Mouse (Mus musculus) midbrain, embryonic 13.5 days (tissue): ENCODE results near the gene Npas2. TPM values are rescaled to one million over a fixed set of nuclear protein-coding genes. Genes with fewer than 3 reads are reported as not detected.

Experiments used
- ATAC-seq: fragments of 200-750 bp; cut with Nextera tagmentation; 2 replicates; pipeline ENCODE4 v1.8.0; 2017; ENCODE audit warnings: mild to moderate bottlenecking, moderate TSS enrichment, moderate library complexity
- H3K27ac ChIP-seq: fragments of 300-500 bp; sonication (generic); 2 replicates; pipeline ENCODE4 v1.5.1; 2015; ENCODE audit warnings: inconsistent platforms, mild to moderate bottlenecking, moderate library complexity
- H3K27me3 ChIP-seq: fragments of 300-500 bp; sonication (generic); 2 replicates; pipeline ENCODE4 v1.6.1; 2015; ENCODE audit warnings: mild to moderate bottlenecking, inconsistent platforms
- H3K36me3 ChIP-seq: fragments of 300-500 bp; sonication (generic); 2 replicates; pipeline ENCODE4 v1.6.1; 2015; ENCODE audit warnings: mild to moderate bottlenecking, inconsistent platforms
- H3K4me1 ChIP-seq: fragments of 300-500 bp; sonication (generic); replicated peaks from 2 replicates; pipeline ENCODE4 v1.6.1; 2015; ENCODE audit warnings: inconsistent platforms
- H3K4me2 ChIP-seq: fragments of 300-500 bp; sonication (generic); replicated peaks from 2 replicates; pipeline ENCODE4 v1.6.1; 2015; ENCODE audit warnings: moderate library complexity, mild to moderate bottlenecking, inconsistent platforms
- H3K4me3 ChIP-seq: fragments of 300-500 bp; sonication (generic); replicated peaks from 2 replicates; pipeline ENCODE4 v1.5.1; 2015; ENCODE audit warnings: mild to moderate bottlenecking, inconsistent platforms
- H3K9ac ChIP-seq: fragments of 300-500 bp; sonication (generic); replicated peaks from 2 replicates; pipeline ENCODE4 v1.6.1; 2015; ENCODE audit warnings: mild to moderate bottlenecking, inconsistent platforms
- H3K9me3 ChIP-seq: fragments of 300-500 bp; sonication (generic); 2 replicates; pipeline ENCODE4 v1.6.1; 2016; ENCODE audit warnings: mild to moderate bottlenecking, inconsistent platforms
- WGBS: fragments of 180-500 bp; shearing (Covaris S2); methylation state at CpG from one replicate; pipeline ENCODE4 v1.1.7; 2015; 5-methylcytosine and 5-hydroxymethylcytosine counted together
- polyA plus RNA-seq: library from polyadenylated mRNA; unstranded; fragments of >200 nt; fragmentation: Nextera tagmentation; extraction: Ambion mirVana; gene quantifications from 2 replicates; pipeline ENCODE4 v1.2.1, GENCODE M21; 2015

Npas2 gene
- polyA plus RNA-seq, 1 experiment from 2014 or later, result 0.46 TPM

- Histone ChIP-seq H3K27ac (no peak overlapping the region), H3K36me3 (no peaks in the 10 kb centered on the region), H3K27me3 (no peaks in the 10 kb centered on the region), H3K4me1 (0 out of 2 replicates have a peak, but pooled peaks cover 3% of the 10 kb centered on the region), H3K4me2 (no peak overlapping the region), H3K4me3 (no peak overlapping the region), H3K9ac (no peak overlapping the region), H3K9me3 (no peaks in the 10 kb centered on the region)
- 80% methylated on average over 3 of the region's 3 CpGs for WGBS
- no peak for ATAC-seq
Observed at GRCm38 (mm10) chr1:39292001-39292400, 98.5 kb downstream of the Npas2 start.

DNA sequence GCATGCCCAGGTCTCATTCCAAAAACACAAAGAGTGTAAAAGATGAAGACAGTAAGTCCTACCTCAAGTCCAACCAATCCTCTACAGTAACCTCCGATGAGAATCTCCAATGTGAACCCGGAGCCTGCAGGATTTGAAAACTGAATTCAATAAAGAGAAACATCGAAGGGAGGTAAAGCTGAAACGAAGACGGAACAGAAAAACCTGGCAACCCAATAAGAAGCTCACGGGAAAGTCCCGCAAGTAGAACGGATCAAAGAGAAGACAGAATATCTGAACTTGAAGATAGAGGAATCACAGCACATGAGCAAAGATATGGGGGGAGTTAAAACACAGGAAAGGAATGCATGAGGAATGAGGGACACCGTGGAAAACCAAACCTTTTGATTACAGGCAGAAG, 104.8 kb downstream of the Npas2 start:
- no peaks in the 10 kb centered on the region for H3K36me3 ChIP-seq
- no peaks in the 10 kb centered on the region for H3K27me3 ChIP-seq
- H3K4me3 ChIP-seq, result no peak overlapping the region
- no peak overlapping the region for H3K4me2 ChIP-seq
- H3K9ac ChIP-seq, result no peak overlapping the region
- no peak overlapping the region for H3K27ac ChIP-seq
- 95% methylated on average over 9 of the region's 9 CpGs for WGBS
- no peaks in the 10 kb centered on the region for H3K4me1 ChIP-seq
- no peak for ATAC-seq
- H3K9me3 ChIP-seq, result no peaks in the 10 kb centered on the region

DNA sequence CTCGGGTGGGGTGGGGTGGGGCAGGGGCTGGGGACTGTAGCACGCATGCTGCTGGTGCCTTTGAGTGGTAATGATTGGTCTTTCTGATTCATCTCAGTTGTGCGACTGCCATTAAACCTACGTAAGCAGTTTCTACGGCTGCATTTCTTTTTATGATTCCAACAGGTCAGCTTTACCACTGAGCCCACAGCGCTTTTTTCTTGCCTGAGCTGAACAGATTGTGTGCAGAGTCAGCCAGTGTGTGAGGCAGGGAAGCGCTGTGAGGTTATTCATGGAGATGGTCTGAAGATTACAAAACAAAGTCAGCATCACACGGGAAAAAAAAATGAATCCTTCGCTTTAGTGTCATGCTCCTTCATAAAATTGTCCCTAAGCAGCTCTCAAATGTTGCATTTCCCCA, 106.7 kb downstream of the Npas2 start:
- Histone ChIP-seq H3K9ac (no peak overlapping the region), H3K27ac (no peak overlapping the region), H3K4me2 (no peak overlapping the region), H3K4me1 (no peaks in the 10 kb centered on the region), H3K9me3 (no peaks in the 10 kb centered on the region), H3K36me3 (no peaks in the 10 kb centered on the region), H3K4me3 (no peak overlapping the region), H3K27me3 (no peaks in the 10 kb centered on the region)
- no peak for ATAC-seq
- WGBS, result 93% methylated on average over 9 of the region's 9 CpGs

DNA sequence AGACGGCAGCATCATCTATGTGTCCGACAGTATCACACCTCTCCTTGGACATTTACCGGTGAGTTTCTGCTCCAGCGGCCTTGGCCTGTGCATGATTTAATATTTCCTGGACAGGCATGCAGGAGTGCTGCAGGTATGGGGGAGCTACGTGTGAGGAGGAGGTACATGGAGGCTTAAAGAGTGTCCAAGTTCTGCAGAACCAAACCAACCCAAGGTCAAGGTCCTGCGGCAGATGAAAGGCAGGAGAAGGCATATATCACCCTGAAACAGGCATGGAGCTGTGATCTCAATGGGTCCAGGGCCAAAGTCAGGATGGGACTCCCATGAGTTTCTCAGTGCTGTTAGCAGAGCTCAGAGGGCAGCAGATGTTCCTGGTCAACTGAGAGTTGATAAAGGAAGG, 107.1 kb downstream of the Npas2 start:
- no peak overlapping the region for H3K9ac ChIP-seq
- no peak for ATAC-seq
- H3K36me3 ChIP-seq, result no peaks in the 10 kb centered on the region
- H3K4me1 ChIP-seq, result no peaks in the 10 kb centered on the region
- H3K27me3 ChIP-seq, result no peaks in the 10 kb centered on the region
- no peak overlapping the region for H3K4me2 ChIP-seq
- 92% methylated on average over 6 of the region's 6 CpGs for WGBS
- H3K27ac ChIP-seq, result no peak overlapping the region
- no peaks in the 10 kb centered on the region for H3K9me3 ChIP-seq
- H3K4me3 ChIP-seq, result no peak overlapping the region

GRCm38 (mm10) chr1:39302246-39302645, 108.7 kb downstream of the Npas2 start:
- Histone ChIP-seq H3K9me3 (no peaks in the 10 kb centered on the region), H3K36me3 (no peaks in the 10 kb centered on the region), H3K27ac (no peak overlapping the region), H3K9ac (no peak overlapping the region), H3K27me3 (no peaks in the 10 kb centered on the region), H3K4me2 (no peak overlapping the region), H3K4me3 (no peak overlapping the region), H3K4me1 (no peaks in the 10 kb centered on the region)
- no peak for ATAC-seq
- WGBS, result 93% methylated on average over 7 of the region's 7 CpGs

DNA sequence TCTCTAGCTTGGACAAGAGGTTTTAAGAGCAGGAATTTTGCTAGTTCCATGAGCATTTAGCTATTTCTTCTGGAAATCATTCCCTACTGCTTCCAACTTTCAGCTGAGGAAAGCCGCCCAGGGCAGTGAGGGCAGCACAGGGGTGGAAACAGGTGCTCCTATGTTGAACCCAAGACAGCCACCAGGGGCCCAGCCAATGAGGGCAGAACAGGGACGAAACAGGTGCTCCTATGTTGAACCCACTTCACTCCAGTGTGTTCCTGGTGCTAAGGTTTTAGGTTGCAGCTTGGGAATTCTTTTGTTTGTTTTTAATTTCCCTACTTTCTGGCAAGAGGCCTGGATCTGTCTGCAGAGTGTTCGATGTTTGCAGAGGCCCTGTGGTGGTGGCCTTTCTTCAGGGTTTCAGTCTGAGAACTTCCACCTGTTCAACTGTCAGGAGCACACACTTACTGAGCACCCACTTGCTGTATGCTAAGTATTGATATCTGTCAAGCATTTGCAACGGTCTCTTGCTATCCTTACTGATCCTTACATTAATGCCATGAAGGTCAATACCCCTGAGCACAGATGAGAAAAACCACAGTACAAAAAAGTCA, 109.6 kb downstream of the Npas2 start:
- WGBS, result 81% methylated on average over 4 of the region's 4 CpGs

DNA sequence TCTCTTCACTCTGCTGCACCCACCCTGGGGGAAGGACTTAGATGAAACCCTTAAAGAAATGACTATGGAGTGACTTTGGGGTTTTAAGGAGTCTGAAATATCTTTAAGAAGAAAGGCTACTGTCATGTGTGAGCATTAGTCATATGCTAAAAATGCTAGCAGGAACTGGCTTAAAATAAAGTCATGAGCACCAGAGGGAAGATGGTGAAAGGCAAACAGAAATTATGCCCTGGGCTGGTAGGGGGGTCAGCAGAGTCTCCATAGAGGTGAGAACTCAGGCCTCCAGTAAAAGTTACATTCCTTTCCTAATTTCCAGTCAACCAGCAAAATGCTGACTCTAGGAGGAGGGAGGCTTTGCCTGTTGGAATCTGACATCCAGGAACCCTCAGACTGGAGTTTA, 113.8 kb downstream of the Npas2 start:
- Histone ChIP-seq H3K4me2 (no peak overlapping the region), H3K27ac (no peak overlapping the region), H3K9ac (no peak overlapping the region), H3K27me3 (no peaks in the 10 kb centered on the region), H3K4me1 (peaks cover 9% of the 10 kb centered on the region), H3K4me3 (no peak overlapping the region), H3K36me3 (no peaks in the 10 kb centered on the region), H3K9me3 (no peaks in the 10 kb centered on the region)
- no peak for ATAC-seq

More for the DNA sequence above, 109.6 kb downstream of the Npas2 start:
- Histone ChIP-seq H3K27ac (no peak overlapping the region), H3K4me1 (no peaks in the 10 kb centered on the region), H3K9ac (no peak overlapping the region), H3K27me3 (no peaks in the 10 kb centered on the region), H3K36me3 (no peaks in the 10 kb centered on the region), H3K4me2 (no peak overlapping the region), H3K9me3 (no peaks in the 10 kb centered on the region), H3K4me3 (no peak overlapping the region)
- ATAC-seq, result no peak

DNA sequence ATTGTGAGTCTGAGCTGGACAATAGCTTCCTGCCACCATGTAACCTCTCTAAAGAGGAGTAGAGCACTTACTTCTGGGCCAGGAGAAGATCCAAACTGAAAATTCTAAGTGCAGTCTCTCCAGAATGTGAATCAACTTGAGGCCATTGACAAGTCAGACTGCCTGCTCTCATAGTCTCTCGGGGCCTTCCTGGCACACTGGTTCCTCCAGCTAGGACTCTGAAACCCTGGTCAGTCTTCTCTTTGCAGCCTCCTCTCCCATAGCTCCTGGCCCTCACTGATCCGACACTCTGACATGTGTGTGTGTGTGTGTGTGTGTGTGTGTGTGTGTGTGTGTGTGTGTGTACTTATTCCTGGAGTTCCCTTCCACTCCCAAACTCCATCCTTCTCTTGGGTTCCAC, 114.4 kb downstream of the Npas2 start:
- no peak for ATAC-seq
- no peaks in the 10 kb centered on the region for H3K36me3 ChIP-seq
- H3K4me3 ChIP-seq, result no peak overlapping the region
- H3K27me3 ChIP-seq, result no peaks in the 10 kb centered on the region
- WGBS, result 63% methylated on average over 2 of the region's 2 CpGs
- H3K4me1 ChIP-seq, result peaks cover 15% of the 10 kb centered on the region
- H3K9ac ChIP-seq, result no peak overlapping the region
- no peak overlapping the region for H3K4me2 ChIP-seq
- no peak overlapping the region for H3K27ac ChIP-seq
- H3K9me3 ChIP-seq, result no peaks in the 10 kb centered on the region

- no peak overlapping the region for H3K4me3 ChIP-seq
- H3K4me2 ChIP-seq, result no peak overlapping the region
- no peaks in the 10 kb centered on the region for H3K9me3 ChIP-seq
- H3K4me1 ChIP-seq, result peaks cover 18% of the 10 kb centered on the region
- WGBS, result 94% methylated on average over 7 of the region's 7 CpGs
- no peak overlapping the region for H3K27ac ChIP-seq
- no peak overlapping the region for H3K9ac ChIP-seq
- H3K36me3 ChIP-seq, result no peaks in the 10 kb centered on the region
- ATAC-seq, result no peak
- peaks cover 7% of the 10 kb centered on the region; the same call in 1 of the 2 replicates for H3K27me3 ChIP-seq
Observed at GRCm38 (mm10) chr1:39309548-39309947, 116.0 kb downstream of the Npas2 start.

DNA sequence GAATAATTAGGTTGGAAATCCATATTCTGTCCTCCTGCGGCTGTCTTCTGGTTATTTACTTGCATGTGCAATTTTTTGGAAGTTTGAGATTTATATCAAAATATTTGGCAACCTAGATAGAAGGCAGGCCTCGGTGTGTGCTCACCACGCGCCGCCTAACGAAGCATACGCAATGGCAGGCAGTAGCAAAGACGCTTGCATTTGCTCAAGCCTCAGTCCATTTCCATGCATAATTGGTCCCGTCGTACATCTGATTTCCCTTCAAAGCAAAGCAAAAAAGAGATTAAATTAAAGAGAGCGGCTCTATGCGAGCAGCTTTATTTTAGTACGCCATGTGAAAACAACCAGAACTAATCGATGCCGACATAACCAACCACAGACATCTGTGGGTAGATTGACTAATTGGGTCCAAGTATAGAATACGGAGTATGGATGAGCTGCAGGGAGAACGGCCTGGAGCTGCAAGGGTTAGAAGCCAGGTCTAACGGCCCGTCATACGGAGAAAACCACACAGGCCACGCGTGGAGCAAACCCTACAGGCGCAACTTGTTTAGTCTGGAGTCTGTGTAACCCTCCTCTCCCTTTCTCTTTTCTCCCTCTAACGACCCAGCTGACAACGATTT, 118.9 kb downstream of the Npas2 start:
- Histone ChIP-seq H3K27me3 (peaks cover 8% of the 10 kb centered on the region; the same call in 1 of the 2 replicates), H3K9me3 (no peaks in the 10 kb centered on the region), H3K27ac (no peak overlapping the region), H3K4me2 (peak overlapping the region; percentile 18), H3K9ac (no peak overlapping the region), H3K4me1 (peaks cover 18% of the 10 kb centered on the region), H3K36me3 (no peaks in the 10 kb centered on the region), H3K4me3 (no peak overlapping the region)
- peak; percentile 87 for ATAC-seq
- 36% methylated on average over 25 of the region's 25 CpGs for WGBS

- 79% methylated on average over 10 of the region's 10 CpGs for WGBS
Observed at GRCm38 (mm10) chr1:39313352-39314245, 120.1 kb downstream of the Npas2 start.

DNA sequence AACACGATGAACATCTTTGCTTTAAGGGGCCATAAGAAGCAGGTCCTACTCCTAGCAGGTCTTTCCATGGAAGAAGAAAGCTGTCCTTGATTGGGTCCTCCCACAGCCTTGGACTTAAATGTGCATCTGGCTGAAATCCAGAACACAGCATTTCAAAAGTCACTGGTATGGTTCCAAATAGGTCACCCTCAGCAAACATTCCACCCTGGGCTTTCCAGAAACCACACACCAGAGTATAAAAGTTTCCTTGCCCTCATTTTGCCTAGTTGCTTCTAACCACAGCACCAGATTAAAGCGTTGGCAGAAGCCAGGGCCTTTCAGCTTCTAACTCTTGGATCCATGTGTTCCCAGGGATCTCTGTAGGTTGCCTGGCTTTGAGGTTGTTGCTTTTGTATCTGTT, 124.4 kb downstream of the Npas2 start:
- H3K9me3 ChIP-seq, result no peaks in the 10 kb centered on the region
- H3K27ac ChIP-seq, result no peak overlapping the region
- peaks cover 3% of the 10 kb centered on the region; the same call in 1 of the 2 replicates for H3K4me1 ChIP-seq
- ATAC-seq, result no peak
- H3K4me2 ChIP-seq, result no peak overlapping the region
- 84% methylated on average over 2 of the region's 2 CpGs for WGBS
- H3K36me3 ChIP-seq, result no peaks in the 10 kb centered on the region
- peaks cover 8% of the 10 kb centered on the region; the same call in 1 of the 2 replicates for H3K27me3 ChIP-seq
- no peak overlapping the region for H3K4me3 ChIP-seq
- no peak overlapping the region for H3K9ac ChIP-seq

More at GRCm38 (mm10) chr1:39313352-39314245, 120.1 kb downstream of the Npas2 start:
- Histone ChIP-seq H3K4me3 (no peak overlapping the region), H3K9me3 (no peaks in the 10 kb centered on the region), H3K9ac (no peak overlapping the region), H3K4me2 (no peak overlapping the region), H3K27me3 (peaks cover 8% of the 10 kb centered on the region; the same call in 1 of the 2 replicates), H3K27ac (no peak overlapping the region), H3K36me3 (no peaks in the 10 kb centered on the region), H3K4me1 (peaks cover 18% of the 10 kb centered on the region)
- no peak for ATAC-seq
